Mouse (Mus musculus): ENCODE results near the gene Macf1.
"Not testable (repeated sequence)": the region's sequence is repeated elsewhere in the genome, so short reads cannot be mapped to it uniquely, and the experiment has no call there.

Macf1 gene

GRCm38 (mm10) chr4:123548317-123548716, 135.8 kb downstream of the Macf1 start:
- DNase-seq (ENCODE audit: low spot score), result no peak

- DNase-seq (ENCODE audit: low spot score), result no peak
Observed at GRCm38 (mm10) chr4:123543691-123544090, 140.5 kb downstream of the Macf1 start.

- no peak for DNase-seq (ENCODE audit: low spot score)
Observed at GRCm38 (mm10) chr4:123535271-123535670, 148.9 kb downstream of the Macf1 start.

- DNase-seq (ENCODE audit: low spot score), result no peak
Observed at GRCm38 (mm10) chr4:123532001-123532400, 152.2 kb downstream of the Macf1 start.

- DNase-seq (ENCODE audit: low spot score), result no peak
Observed at GRCm38 (mm10) chr4:123530976-123531375, 153.2 kb downstream of the Macf1 start.

- DNase-seq (ENCODE audit: low spot score), result no peak
Observed at GRCm38 (mm10) chr4:123529230-123529629, 154.9 kb downstream of the Macf1 start.

- DNase-seq (ENCODE audit: low spot score), result no peak
Observed at GRCm38 (mm10) chr4:123527607-123528010, 156.6 kb downstream of the Macf1 start.

- DNase-seq (ENCODE audit: low spot score), result no peak
Observed at GRCm38 (mm10) chr4:123526779-123527280, 157.3 kb downstream of the Macf1 start.

GRCm38 (mm10) chr4:123524746-123525145, 159.4 kb downstream of the Macf1 start:
- no peak for DNase-seq (ENCODE audit: low spot score)

GRCm38 (mm10) chr4:123520123-123520522, 164.0 kb downstream of the Macf1 start:
- DNase-seq (ENCODE audit: low spot score), result not testable (repeated sequence)

GRCm38 (mm10) chr4:123515673-123516072, 168.5 kb downstream of the Macf1 start:
- DNase-seq (ENCODE audit: low spot score), result no peak

- DNase-seq (ENCODE audit: low spot score), result no peak
Observed at GRCm38 (mm10) chr4:123510201-123510600, 174.0 kb downstream of the Macf1 start.

- DNase-seq (ENCODE audit: low spot score), result no peak
Observed at GRCm38 (mm10) chr4:123489086-123489485, 195.1 kb downstream of the Macf1 start.

- no peak for DNase-seq (ENCODE audit: low spot score)
Observed at GRCm38 (mm10) chr4:123479991-123480390, 204.2 kb downstream of the Macf1 start.

GRCm38 (mm10) chr4:123478655-123479433, 205.3 kb downstream of the Macf1 start:
- DNase-seq (ENCODE audit: low spot score), result no peak

- DNase-seq (ENCODE audit: low spot score), result no peak
Observed at GRCm38 (mm10) chr4:123465799-123466198, 218.4 kb downstream of the Macf1 start.

- no peak for DNase-seq (ENCODE audit: low spot score)
Observed at GRCm38 (mm10) chr4:123460595-123461272, 223.4 kb downstream of the Macf1 start.

- DNase-seq (ENCODE audit: low spot score), result no peak
Observed at GRCm38 (mm10) chr4:123454871-123455640, 229.1 kb downstream of the Macf1 start.

GRCm38 (mm10) chr4:123453729-123454128, 230.4 kb downstream of the Macf1 start:
- no peak for DNase-seq (ENCODE audit: low spot score)

- no peak for DNase-seq (ENCODE audit: low spot score)
Observed at GRCm38 (mm10) chr4:123451991-123452390, 232.2 kb downstream of the Macf1 start.

GRCm38 (mm10) chr4:123449304-123449703, 234.9 kb downstream of the Macf1 start:
- no peak for DNase-seq (ENCODE audit: low spot score)

GRCm38 (mm10) chr4:123448015-123448414, 236.1 kb downstream of the Macf1 start:
- DNase-seq (ENCODE audit: low spot score), result no peak
